Mouse (Mus musculus): ENCODE measurements around the gene Anks3. TPM values are rescaled to one million over a fixed set of nuclear protein-coding genes. Genes with fewer than 3 reads are reported as not detected.

Anks3 gene
- polyA plus RNA-seq, 2 experiments, result 59.3 to 106 TPM

DNA sequence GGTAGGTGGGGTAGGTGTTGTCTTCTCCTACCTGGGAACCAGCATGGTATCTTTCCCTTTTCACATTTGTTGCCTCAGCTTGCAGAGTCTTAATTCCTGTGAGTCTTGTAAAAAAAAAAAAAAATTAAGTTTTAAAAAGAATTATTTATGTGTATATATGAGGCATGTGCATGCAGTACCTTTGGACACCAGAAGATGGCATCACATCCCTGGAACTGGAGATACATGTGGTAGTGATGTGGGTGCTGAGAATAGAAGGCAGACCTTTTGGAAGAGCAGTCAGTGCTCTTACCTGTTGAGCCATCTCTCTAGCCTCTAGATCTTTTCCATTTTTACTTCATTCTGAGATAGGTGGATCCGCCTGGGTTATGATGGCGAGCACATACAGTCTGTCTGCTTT is 54.3 kb downstream of the Anks3 start:
- Histone ChIP-seq H3K4me1 (ENCODE audit: control insufficient read depth, insufficient read depth, low read length) (no peaks in the 10 kb centered on the region), H3K4me3 (replicated peaks; ENCODE audit: low read length) (no peak overlapping the region), H3K27ac (replicated peaks; ENCODE audit: low read depth, low read length) (no peak overlapping the region), H3K4me2 (replicated peaks; ENCODE audit: low read depth, low read length, severe bottlenecking) (no peak overlapping the region), H3K36me3 (ENCODE audit: control insufficient read depth, insufficient read depth, low read length) (peaks cover 61% of the 10 kb centered on the region), H3K9me3 (ENCODE audit: control insufficient read depth, low read length) (no peaks in the 10 kb centered on the region), H3K27me3 (ENCODE audit: control insufficient read depth, insufficient read depth, low read length) (no peaks in the 10 kb centered on the region), H3K9ac (ENCODE audit: low read depth, low read length, severe bottlenecking) (no peak overlapping the region)
- no peak for TF ChIP-seq POLR2A (IDR thresholded peaks at IDR 0.05; ENCODE audit: borderline replicate concordance, extremely low read depth, insufficient read depth, insufficient read length)
- no peak for DNase-seq (ENCODE audit: low spot score)
- 95% methylated on average over 2 of the region's 2 CpGs for WGBS
- ATAC-seq (ENCODE audit: low FRiP score, low read depth), result no peak

DNA sequence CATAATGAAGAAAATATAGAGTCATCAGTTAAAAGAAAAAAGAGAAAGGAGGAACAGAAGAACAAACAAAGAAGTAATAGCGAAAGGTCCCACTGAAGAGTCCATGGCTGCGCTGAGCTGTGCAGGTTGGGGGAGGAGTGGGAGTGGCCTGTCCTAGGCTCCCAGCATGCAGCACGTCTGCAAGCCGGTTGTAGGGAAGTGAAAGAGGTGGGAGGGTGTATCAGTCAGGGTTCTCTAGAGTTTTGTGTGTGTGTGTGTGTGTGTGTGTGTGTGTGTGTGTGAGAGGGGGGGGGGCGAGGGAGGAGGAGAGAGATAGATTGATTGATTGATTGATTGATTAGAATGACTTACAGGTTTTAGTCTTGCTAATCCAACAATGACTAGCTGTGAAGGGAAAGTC is 56.0 kb downstream of the Anks3 start:
- TF ChIP-seq POLR2A (IDR thresholded peaks at IDR 0.05; ENCODE audit: borderline replicate concordance, extremely low read depth, insufficient read depth, insufficient read length), result no peak
- H3K9me3 ChIP-seq (ENCODE audit: control insufficient read depth, low read length), result no peaks in the 10 kb centered on the region
- no peaks in the 10 kb centered on the region for H3K4me1 ChIP-seq (ENCODE audit: control insufficient read depth, insufficient read depth, low read length)
- H3K4me3 ChIP-seq (replicated peaks; ENCODE audit: low read length), result no peak overlapping the region
- no peaks in the 10 kb centered on the region for H3K27me3 ChIP-seq (ENCODE audit: control insufficient read depth, insufficient read depth, low read length)
- H3K27ac ChIP-seq (replicated peaks; ENCODE audit: low read depth, low read length), result no peak overlapping the region
- no peak for DNase-seq (ENCODE audit: low spot score)
- ATAC-seq (ENCODE audit: low FRiP score, low read depth), result no peak
- H3K4me2 ChIP-seq (replicated peaks; ENCODE audit: low read depth, low read length, severe bottlenecking), result no peak overlapping the region
- H3K36me3 ChIP-seq (ENCODE audit: control insufficient read depth, insufficient read depth, low read length), result peaks cover 47% of the 10 kb centered on the region
- 63% methylated on average over 5 of the region's 5 CpGs for WGBS
- no peak overlapping the region for H3K9ac ChIP-seq (ENCODE audit: low read depth, low read length, severe bottlenecking)

DNA sequence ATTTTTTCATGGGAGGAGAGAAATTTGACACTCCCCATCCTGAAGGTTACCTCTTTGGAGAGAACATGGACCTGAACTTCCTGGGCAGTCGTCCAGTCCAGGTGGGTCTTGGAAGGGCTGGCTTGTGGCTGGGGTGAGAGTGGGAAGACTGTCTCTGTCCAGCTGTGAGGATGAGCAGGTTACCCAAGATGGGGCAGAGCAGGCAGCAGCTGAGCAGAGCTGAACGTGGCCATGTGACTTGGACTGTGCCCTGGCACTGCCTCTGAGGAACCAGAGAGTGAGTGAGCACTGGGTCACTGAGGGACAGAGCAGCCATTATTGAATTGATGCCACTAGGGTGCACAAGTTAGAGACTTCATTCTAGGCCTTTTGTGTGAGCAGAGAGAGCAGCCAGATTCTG is 56.6 kb downstream of the Anks3 start:
- DNase-seq (ENCODE audit: low spot score) (no peak), ATAC-seq (ENCODE audit: low FRiP score, low read depth) (no peak)
- H3K4me1 ChIP-seq (ENCODE audit: control insufficient read depth, insufficient read depth, low read length), result no peaks in the 10 kb centered on the region
- H3K9ac ChIP-seq (ENCODE audit: low read depth, low read length, severe bottlenecking), result no peak overlapping the region
- no peak overlapping the region for H3K4me3 ChIP-seq (replicated peaks; ENCODE audit: low read length)
- H3K4me2 ChIP-seq (replicated peaks; ENCODE audit: low read depth, low read length, severe bottlenecking), result no peak overlapping the region
- no peaks in the 10 kb centered on the region for H3K9me3 ChIP-seq (ENCODE audit: control insufficient read depth, low read length)
- no peak overlapping the region for H3K27ac ChIP-seq (replicated peaks; ENCODE audit: low read depth, low read length)
- peaks cover 41% of the 10 kb centered on the region for H3K36me3 ChIP-seq (ENCODE audit: control insufficient read depth, insufficient read depth, low read length)
- H3K27me3 ChIP-seq (ENCODE audit: control insufficient read depth, insufficient read depth, low read length), result no peaks in the 10 kb centered on the region
- 62% methylated on average over 2 of the region's 2 CpGs for WGBS
- TF ChIP-seq POLR2A (IDR thresholded peaks at IDR 0.05; ENCODE audit: borderline replicate concordance, extremely low read depth, insufficient read depth, insufficient read length), result no peak

DNA sequence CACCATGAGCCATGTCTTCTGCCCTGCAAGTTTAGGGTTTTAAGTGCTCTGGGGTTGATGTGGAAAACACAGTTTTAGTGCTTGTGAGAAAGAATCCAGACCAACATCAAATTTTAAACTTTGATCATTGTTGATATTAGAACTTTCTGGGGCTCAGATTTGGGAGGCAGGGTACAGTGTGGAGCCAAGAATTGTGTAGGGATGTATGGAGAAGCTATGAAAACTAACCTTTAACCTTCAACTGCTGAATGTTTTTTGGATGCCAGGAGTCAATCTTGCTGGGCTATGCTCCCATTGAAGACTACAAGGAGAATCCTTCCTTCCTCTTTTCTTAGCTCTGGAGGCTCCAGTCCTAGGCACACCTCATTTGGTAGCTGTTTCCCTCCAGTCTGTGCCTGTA is 57.4 kb downstream of the Anks3 start:
- ATAC-seq (ENCODE audit: low FRiP score, low read depth) (no peak), DNase-seq (ENCODE audit: low spot score) (no peak)
- no peak for TF ChIP-seq POLR2A (IDR thresholded peaks at IDR 0.05; ENCODE audit: borderline replicate concordance, extremely low read depth, insufficient read depth, insufficient read length)

DNA sequence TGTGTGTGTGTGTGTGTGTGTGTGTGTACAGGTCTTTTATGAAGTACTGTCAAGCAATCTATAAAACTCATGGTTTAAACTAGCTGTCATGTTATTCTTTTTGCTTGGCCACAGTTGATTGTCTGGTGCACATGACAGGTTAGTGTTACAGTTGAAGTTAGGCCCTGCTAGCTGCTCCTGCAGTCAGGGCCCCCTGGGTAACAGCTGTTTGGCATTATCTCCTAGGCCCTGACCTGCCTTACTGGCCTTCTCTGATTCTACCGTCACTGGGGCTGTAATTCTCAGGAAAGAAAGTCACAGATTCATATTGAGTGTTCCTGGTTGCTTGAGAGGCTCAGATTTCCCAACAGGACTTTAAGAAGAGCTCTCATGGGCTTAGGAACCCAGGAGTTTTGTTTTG is 58.4 kb downstream of the Anks3 start:
- Histone ChIP-seq H3K9ac (ENCODE audit: low read depth, low read length, severe bottlenecking) (no peak overlapping the region), H3K4me2 (replicated peaks; ENCODE audit: low read depth, low read length, severe bottlenecking) (no peak overlapping the region), H3K4me3 (replicated peaks; ENCODE audit: low read length) (no peak overlapping the region), H3K27me3 (ENCODE audit: control insufficient read depth, insufficient read depth, low read length) (no peaks in the 10 kb centered on the region), H3K36me3 (ENCODE audit: control insufficient read depth, insufficient read depth, low read length) (peaks cover 24% of the 10 kb centered on the region), H3K27ac (replicated peaks; ENCODE audit: low read depth, low read length) (no peak overlapping the region), H3K9me3 (ENCODE audit: control insufficient read depth, low read length) (no peaks in the 10 kb centered on the region), H3K4me1 (ENCODE audit: control insufficient read depth, insufficient read depth, low read length) (no peaks in the 10 kb centered on the region)
- TF ChIP-seq POLR2A (IDR thresholded peaks at IDR 0.05; ENCODE audit: borderline replicate concordance, extremely low read depth, insufficient read depth, insufficient read length), result no peak
- DNase-seq (ENCODE audit: low spot score) (no peak), ATAC-seq (ENCODE audit: low FRiP score, low read depth) (no peak)
- WGBS, result 14% methylated on average over 1 of the region's 1 CpGs

More for the DNA sequence above, 57.4 kb downstream of the Anks3 start:
- H3K27me3 ChIP-seq (ENCODE audit: control insufficient read depth, insufficient read depth, low read length), result no peaks in the 10 kb centered on the region
- no peak overlapping the region for H3K4me3 ChIP-seq (replicated peaks; ENCODE audit: low read length)
- H3K4me2 ChIP-seq (replicated peaks; ENCODE audit: low read depth, low read length, severe bottlenecking), result no peak overlapping the region
- H3K9me3 ChIP-seq (ENCODE audit: control insufficient read depth, low read length), result no peaks in the 10 kb centered on the region
- H3K4me1 ChIP-seq (ENCODE audit: control insufficient read depth, insufficient read depth, low read length), result no peaks in the 10 kb centered on the region
- no peak overlapping the region for H3K9ac ChIP-seq (ENCODE audit: low read depth, low read length, severe bottlenecking)
- peaks cover 33% of the 10 kb centered on the region for H3K36me3 ChIP-seq (ENCODE audit: control insufficient read depth, insufficient read depth, low read length)
- no peak overlapping the region for H3K27ac ChIP-seq (replicated peaks; ENCODE audit: low read depth, low read length)

DNA sequence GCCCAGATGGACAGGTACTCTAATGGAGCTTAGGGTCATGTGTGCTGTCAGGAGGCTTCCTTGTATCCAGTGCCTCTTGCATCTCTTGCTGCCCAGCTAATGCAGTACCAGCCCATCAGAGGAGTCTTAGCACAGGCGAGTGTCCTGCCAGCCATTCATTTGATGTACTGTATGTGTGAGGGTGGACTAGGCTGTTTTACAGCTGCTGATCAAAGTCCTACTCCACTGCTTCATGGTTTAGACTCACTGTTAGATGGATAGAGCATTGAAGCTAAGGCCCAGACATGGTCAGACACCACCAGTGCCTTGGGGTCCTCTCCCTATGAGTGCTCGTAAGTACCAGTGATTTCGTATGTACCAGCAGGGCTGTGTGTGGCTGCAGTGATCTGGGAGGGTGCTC is 59.1 kb downstream of the Anks3 start:
- DNase-seq (ENCODE audit: low spot score), result no peak
- Histone ChIP-seq H3K36me3 (ENCODE audit: control insufficient read depth, insufficient read depth, low read length) (peaks cover 17% of the 10 kb centered on the region), H3K9me3 (ENCODE audit: control insufficient read depth, low read length) (no peaks in the 10 kb centered on the region), H3K4me1 (ENCODE audit: control insufficient read depth, insufficient read depth, low read length) (no peaks in the 10 kb centered on the region), H3K9ac (ENCODE audit: low read depth, low read length, severe bottlenecking) (0 out of 2 replicates have a peak overlapping the region, but pooled peaks have one; percentile 4), H3K4me2 (replicated peaks; ENCODE audit: low read depth, low read length, severe bottlenecking) (no peak overlapping the region), H3K27me3 (ENCODE audit: control insufficient read depth, insufficient read depth, low read length) (no peaks in the 10 kb centered on the region), H3K27ac (replicated peaks; ENCODE audit: low read depth, low read length) (0 out of 2 replicates have a peak overlapping the region, but pooled peaks have one; percentile 33), H3K4me3 (replicated peaks; ENCODE audit: low read length) (no peak overlapping the region)
- no peak for ATAC-seq (ENCODE audit: low FRiP score, low read depth)
- TF ChIP-seq POLR2A (IDR thresholded peaks at IDR 0.05; ENCODE audit: borderline replicate concordance, extremely low read depth, insufficient read depth, insufficient read length), result no peak
- WGBS, result 84% methylated on average over 3 of the region's 3 CpGs
